Mouse (Mus musculus) MEL (cell line): ENCODE measurements around the gene Cd59a.

ENCODE experiments used
- CTCF ChIP-seq, 3 experiments: IDR thresholded peaks in 2 of 3; conservative IDR thresholded peaks in 1 of 3; 2 replicates each; pipeline ENCODE4 v1.5.1; 2011 to 2012; ENCODE audit warnings: low read length in 3 of 3, low read depth in 2 of 3, mild to moderate bottlenecking in 2 of 3, improper control_type of control experiment in 1 of 3, inconsistent platforms in 1 of 3, mixed read lengths in 1 of 3, moderate library complexity in 1 of 3; ENCODE audit not compliant: control insufficient read depth in 1 of 3, insufficient read depth in 1 of 3, poor library complexity in 1 of 3, severe bottlenecking in 1 of 3
- MAFK ChIP-seq: IDR thresholded peaks from 2 replicates; pipeline ENCODE4 v1.6.1; 2011; ENCODE audit warnings: low read depth, mild to moderate bottlenecking, low read length, improper control_type of control experiment, borderline replicate concordance
- NRF1 ChIP-seq: IDR thresholded peaks from 2 replicates; pipeline ENCODE4 v1.6.1; 2014; ENCODE audit warnings: low read depth, mild to moderate bottlenecking, inconsistent platforms, low read length, improper control_type of control experiment, moderate library complexity; ENCODE audit not compliant: poor library complexity, insufficient read depth, severe bottlenecking
- POLR2A ChIP-seq, 2 experiments: IDR thresholded peaks; 2 replicates each; pipeline ENCODE4 v1.6.1; 2011 to 2012; ENCODE audit warnings: low read length in 2 of 2, mild to moderate bottlenecking in 2 of 2, control low read depth in 1 of 2, improper control_type of control experiment in 1 of 2, low read depth in 1 of 2, moderate library complexity in 1 of 2; ENCODE audit not compliant: control insufficient read depth in 1 of 2, insufficient read depth in 1 of 2, poor library complexity in 1 of 2
- POLR2AphosphoS2 ChIP-seq: IDR thresholded peaks from 2 replicates; pipeline ENCODE4 v1.6.1; 2011; ENCODE audit warnings: low read length, improper control_type of control experiment
- TCF12 ChIP-seq: IDR thresholded peaks from 2 replicates; pipeline ENCODE4 v1.6.1; 2014; ENCODE audit warnings: low read depth, mild to moderate bottlenecking, inconsistent platforms, low read length, improper control_type of control experiment, moderate library complexity
- ZMIZ1 ChIP-seq: IDR thresholded peaks from 2 replicates; pipeline ENCODE4 v1.6.1; 2012; ENCODE audit warnings: low read depth, mild to moderate bottlenecking, inconsistent platforms, low read length, improper control_type of control experiment, moderate library complexity
- ZNF384 ChIP-seq: IDR thresholded peaks from 2 replicates; pipeline ENCODE4 v1.6.1; 2012; ENCODE audit warnings: low read depth, mild to moderate bottlenecking, inconsistent platforms, low read length, improper control_type of control experiment

GRCm38 (mm10) chr2:104119097-104119496, 23.5 kb downstream of the Cd59a start:
- no peak for TF ChIP-seq NRF1
- TF ChIP-seq ZMIZ1, result no peak
- TF ChIP-seq MAFK, result no peak
- TF ChIP-seq CTCF (IDR thresholded peaks at IDR 0.05 in 2 of 3, conservative IDR thresholded peaks at IDR 0.05 in 1 of 3; ENCODE audit: control insufficient read depth in 1 of 3, insufficient read depth in 1 of 3, low read depth in 2 of 3, low read length in 3 of 3, poor library complexity in 1 of 3, severe bottlenecking in 1 of 3), result no peak
- no peak for TF ChIP-seq POLR2A (IDR thresholded peaks at IDR 0.05; ENCODE audit: control insufficient read depth in 1 of 2, insufficient read depth in 1 of 2, low read depth in 1 of 2, low read length in 2 of 2, poor library complexity in 1 of 2)
- no peak for TF ChIP-seq ZNF384
- TF ChIP-seq POLR2AphosphoS2, result no peak
- TF ChIP-seq TCF12, result no peak
